Mouse (Mus musculus): ENCODE data around the gene Casp8ap2. TPM values are rescaled to one million over a fixed set of nuclear protein-coding genes. Genes with fewer than 3 reads are reported as not detected.

Gene Casp8ap2
- polyA plus RNA-seq (2012; rRNA removed), result 6.5 and 8.7 TPM in 2 replicates

GRCm38 (mm10) chr4:32615034-32615881 lies at the start of gene Casp8ap2:
Gene Casp8ap2, plus strand, starts transcription at chr4:32615451.

GRCm38 (mm10) chr4:32602660-32603059 lies 12.6 kb upstream of the Casp8ap2 start, which contains the start of gene Gja10:
Gene Gja10, minus strand, starts transcription at chr4:32602760.

GRCm38 (mm10) chr4:32656918-32657662 lies 41.8 kb downstream of the Casp8ap2 start, which contains the start of gene Mdn1:
Gene Mdn1, plus strand, starts transcription at chr4:32657119.

Other genes starting within 250 kb of the Casp8ap2 start
- gene Gja10, start 12.7 kb upstream of the Casp8ap2 start, polyA plus RNA-seq (2012; rRNA removed), result 0.01 and 0.02 TPM in 2 replicates
- 8.9 and 10.2 TPM in 2 replicates for gene Mdn1, start 41.7 kb downstream of the Casp8ap2 start, polyA plus RNA-seq (2012; rRNA removed)
- 24.0 and 26.1 TPM in 2 replicates for gene Lyrm2, start 184.8 kb downstream of the Casp8ap2 start, polyA plus RNA-seq (2012; rRNA removed)